Mouse (Mus musculus): ENCODE results near the gene Hoxd1. TPM values are rescaled to one million over a fixed set of nuclear protein-coding genes. Genes with fewer than 3 reads are reported as not detected.

Hoxd1 gene
- polyA plus RNA-seq, 1 experiment: not detected

DNA sequence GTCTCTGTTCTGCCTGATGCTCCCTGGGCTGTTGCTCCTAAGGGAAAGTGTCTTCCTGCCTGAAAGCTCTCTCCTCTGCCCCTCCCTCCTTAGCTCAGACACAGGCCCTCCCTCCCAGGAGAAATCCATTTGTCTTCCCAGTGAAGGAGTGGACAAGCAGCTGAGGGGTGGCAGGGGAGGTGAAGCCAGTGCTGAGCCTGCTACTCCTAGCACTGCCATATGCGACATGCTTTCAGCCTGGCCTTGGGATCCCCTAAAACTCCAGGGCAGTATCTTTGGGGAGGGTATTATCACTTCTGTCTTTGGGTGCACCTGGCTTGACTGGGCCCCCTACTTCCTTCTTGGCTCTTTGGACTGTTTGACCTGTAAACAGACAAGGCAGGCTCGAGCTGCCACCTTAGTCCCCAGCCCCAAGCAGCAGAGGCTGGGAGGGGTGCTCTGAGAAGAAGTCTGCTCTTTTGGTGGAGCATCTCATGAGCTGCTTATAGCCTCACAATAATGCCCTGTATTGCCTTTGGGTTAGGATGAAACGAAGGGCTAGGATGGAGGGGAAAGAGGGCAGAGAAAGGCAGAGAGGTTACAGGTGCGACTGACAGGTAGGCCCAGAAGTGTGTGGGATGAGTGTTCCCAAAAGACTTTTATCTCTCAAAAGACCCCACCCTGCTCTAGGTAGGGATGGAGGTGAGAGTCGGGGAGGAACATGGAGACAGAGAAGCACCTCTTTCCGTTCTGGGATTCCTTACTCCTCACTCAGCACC lies 17.1 kb upstream of the Hoxd1 start:
- Histone ChIP-seq H3K9me3 (replicated peaks; ENCODE audit: control insufficient read depth, insufficient read depth, low read length, poor library complexity, severe bottlenecking) (no peaks in the 10 kb centered on the region), H3K4me3 (ENCODE audit: low read depth, low read length) (no peak overlapping the region), H3K4me1 (ENCODE audit: control insufficient read depth, insufficient read depth, low read length) (no peaks in the 10 kb centered on the region), H3K9ac (ENCODE audit: low read depth, poor library complexity, severe bottlenecking) (no peak overlapping the region), H3K36me3 (ENCODE audit: control insufficient read depth, insufficient read depth, low read length, poor library complexity, severe bottlenecking) (no peaks in the 10 kb centered on the region), H3K27me3 (ENCODE audit: control insufficient read depth, insufficient read depth, low read length, poor library complexity, severe bottlenecking) (peaks cover 23% of the 10 kb centered on the region), H3K27ac (ENCODE audit: insufficient read depth, low read length) (no peak overlapping the region)
- TF ChIP-seq CTCF (IDR thresholded peaks at IDR 0.05; ENCODE audit: low read depth, low read length) (no peak), POLR2A (IDR thresholded peaks at IDR 0.05; ENCODE audit: insufficient read depth, low read length) (no peak), EP300 (IDR thresholded peaks at IDR 0.05; ENCODE audit: insufficient read depth, low read depth, low read length) (no peak)

GRCm38 (mm10) chr2:74746298-74746921 lies 16.4 kb upstream of the Hoxd1 start:
- Histone ChIP-seq H3K27me3 (ENCODE audit: control insufficient read depth, insufficient read depth, low read length, poor library complexity, severe bottlenecking) (peaks cover 24% of the 10 kb centered on the region), H3K36me3 (ENCODE audit: control insufficient read depth, insufficient read depth, low read length, poor library complexity, severe bottlenecking) (no peaks in the 10 kb centered on the region), H3K4me3 (ENCODE audit: low read depth, low read length) (peak overlapping the region; percentile 18), H3K27ac (ENCODE audit: insufficient read depth, low read length) (no peak overlapping the region), H3K9me3 (replicated peaks; ENCODE audit: control insufficient read depth, insufficient read depth, low read length, poor library complexity, severe bottlenecking) (no peaks in the 10 kb centered on the region), H3K4me1 (ENCODE audit: control insufficient read depth, insufficient read depth, low read length) (no peaks in the 10 kb centered on the region), H3K9ac (ENCODE audit: low read depth, poor library complexity, severe bottlenecking) (no peak overlapping the region)
- no peak for TF ChIP-seq POLR2A (IDR thresholded peaks at IDR 0.05; ENCODE audit: insufficient read depth, low read length)
- TF ChIP-seq CTCF (IDR thresholded peaks at IDR 0.05; ENCODE audit: low read depth, low read length): no peak
- no peak for TF ChIP-seq EP300 (IDR thresholded peaks at IDR 0.05; ENCODE audit: insufficient read depth, low read depth, low read length)

GRCm38 (mm10) chr2:74747006-74747405 lies 15.8 kb upstream of the Hoxd1 start:
- Histone ChIP-seq H3K9ac (ENCODE audit: low read depth, poor library complexity, severe bottlenecking) (no peak overlapping the region), H3K9me3 (replicated peaks; ENCODE audit: control insufficient read depth, insufficient read depth, low read length, poor library complexity, severe bottlenecking) (no peaks in the 10 kb centered on the region), H3K4me1 (ENCODE audit: control insufficient read depth, insufficient read depth, low read length) (no peaks in the 10 kb centered on the region), H3K4me3 (ENCODE audit: low read depth, low read length) (peak overlapping the region; percentile 18), H3K27ac (ENCODE audit: insufficient read depth, low read length) (no peak overlapping the region), H3K36me3 (ENCODE audit: control insufficient read depth, insufficient read depth, low read length, poor library complexity, severe bottlenecking) (no peaks in the 10 kb centered on the region), H3K27me3 (ENCODE audit: control insufficient read depth, insufficient read depth, low read length, poor library complexity, severe bottlenecking) (peaks cover 28% of the 10 kb centered on the region)
- TF ChIP-seq CTCF (IDR thresholded peaks at IDR 0.05; ENCODE audit: low read depth, low read length): no peak
- no peak for TF ChIP-seq EP300 (IDR thresholded peaks at IDR 0.05; ENCODE audit: insufficient read depth, low read depth, low read length)
- no peak for TF ChIP-seq POLR2A (IDR thresholded peaks at IDR 0.05; ENCODE audit: insufficient read depth, low read length)

GRCm38 (mm10) chr2:74747661-74748141 lies 15.1 kb upstream of the Hoxd1 start:
- Histone ChIP-seq H3K27me3 (ENCODE audit: control insufficient read depth, insufficient read depth, low read length, poor library complexity, severe bottlenecking) (peaks cover 32% of the 10 kb centered on the region), H3K9ac (ENCODE audit: low read depth, poor library complexity, severe bottlenecking) (no peak overlapping the region), H3K4me3 (ENCODE audit: low read depth, low read length) (no peak overlapping the region), H3K36me3 (ENCODE audit: control insufficient read depth, insufficient read depth, low read length, poor library complexity, severe bottlenecking) (no peaks in the 10 kb centered on the region), H3K4me1 (ENCODE audit: control insufficient read depth, insufficient read depth, low read length) (no peaks in the 10 kb centered on the region), H3K9me3 (replicated peaks; ENCODE audit: control insufficient read depth, insufficient read depth, low read length, poor library complexity, severe bottlenecking) (no peaks in the 10 kb centered on the region), H3K27ac (ENCODE audit: insufficient read depth, low read length) (no peak overlapping the region)
- TF ChIP-seq CTCF (IDR thresholded peaks at IDR 0.05; ENCODE audit: low read depth, low read length) (no peak), POLR2A (IDR thresholded peaks at IDR 0.05; ENCODE audit: insufficient read depth, low read length) (no peak), EP300 (IDR thresholded peaks at IDR 0.05; ENCODE audit: insufficient read depth, low read depth, low read length) (no peak)

- Histone ChIP-seq H3K36me3 (ENCODE audit: control insufficient read depth, insufficient read depth, low read length, poor library complexity, severe bottlenecking) (no peaks in the 10 kb centered on the region), H3K4me1 (ENCODE audit: control insufficient read depth, insufficient read depth, low read length) (no peaks in the 10 kb centered on the region), H3K27me3 (ENCODE audit: control insufficient read depth, insufficient read depth, low read length, poor library complexity, severe bottlenecking) (peaks cover 40% of the 10 kb centered on the region), H3K4me3 (ENCODE audit: low read depth, low read length) (no peak overlapping the region), H3K9me3 (replicated peaks; ENCODE audit: control insufficient read depth, insufficient read depth, low read length, poor library complexity, severe bottlenecking) (no peaks in the 10 kb centered on the region), H3K27ac (ENCODE audit: insufficient read depth, low read length) (no peak overlapping the region), H3K9ac (ENCODE audit: low read depth, poor library complexity, severe bottlenecking) (no peak overlapping the region)
- TF ChIP-seq EP300 (IDR thresholded peaks at IDR 0.05; ENCODE audit: insufficient read depth, low read depth, low read length) (no peak), CTCF (IDR thresholded peaks at IDR 0.05; ENCODE audit: low read depth, low read length) (no peak), POLR2A (IDR thresholded peaks at IDR 0.05; ENCODE audit: insufficient read depth, low read length) (no peak)
Observed at GRCm38 (mm10) chr2:74748436-74748995, 14.3 kb upstream of the Hoxd1 start.

Measured in ES-Bruce4 (cell line).